Mouse (Mus musculus) heart, embryonic 10.5 days (tissue): ENCODE measurements around the gene Gm36210. TPM values are rescaled to one million over a fixed set of nuclear protein-coding genes. Genes with fewer than 3 reads are reported as not detected.
"Not testable (repeated sequence)": the region's sequence is repeated elsewhere in the genome, so short reads cannot be mapped to it uniquely, and the experiment has no call there.

Source experiments
- DNase-seq: peaks from one replicate; pipeline ENCODE4 v3.0.0-alpha.2; 2017; ENCODE audit warnings: low spot score
- H3K27ac ChIP-seq: fragments of 300-500 bp; sonication (generic); 2 replicates; pipeline ENCODE4 v1.5.1; 2016; ENCODE audit warnings: mild to moderate bottlenecking
- H3K27me3 ChIP-seq: fragments of 300-500 bp; sonication (generic); 2 replicates; pipeline ENCODE4 v1.6.1; 2016; ENCODE audit warnings: mild to moderate bottlenecking; ENCODE audit not compliant: poor library complexity, insufficient read depth, severe bottlenecking
- H3K36me3 ChIP-seq: fragments of 300-500 bp; sonication (generic); 2 replicates; pipeline ENCODE4 v1.6.1; 2016; ENCODE audit warnings: mild to moderate bottlenecking, moderate library complexity
- H3K4me1 ChIP-seq: fragments of 300-500 bp; sonication (generic); 2 replicates; pipeline ENCODE4 v1.6.1; 2016; ENCODE audit warnings: mild to moderate bottlenecking
- H3K4me3 ChIP-seq: fragments of 300-500 bp; sonication (generic); 2 replicates; pipeline ENCODE4 v1.5.1; 2016; ENCODE audit warnings: mild to moderate bottlenecking, moderate library complexity
- H3K9me3 ChIP-seq: fragments of 300-500 bp; sonication (generic); 2 replicates; pipeline ENCODE4 v1.6.1; 2016; ENCODE audit warnings: mild to moderate bottlenecking, moderate library complexity
- WGBS: fragments of 180-500 bp; shearing (Covaris S2); methylation state at CpG from one replicate; pipeline ENCODE4 v1.1.7; 2016; 5-methylcytosine and 5-hydroxymethylcytosine counted together
- polyA plus RNA-seq: library from polyadenylated mRNA; unstranded; fragments of >200 nt; fragmentation: Nextera tagmentation; extraction: Ambion mirVana; gene quantifications from 2 replicates; pipeline ENCODE4 v1.2.1, GENCODE M21; 2016

Gene Gm36210
- polyA plus RNA-seq, 1 experiment from 2014 or later, result 0.36 TPM

DNA sequence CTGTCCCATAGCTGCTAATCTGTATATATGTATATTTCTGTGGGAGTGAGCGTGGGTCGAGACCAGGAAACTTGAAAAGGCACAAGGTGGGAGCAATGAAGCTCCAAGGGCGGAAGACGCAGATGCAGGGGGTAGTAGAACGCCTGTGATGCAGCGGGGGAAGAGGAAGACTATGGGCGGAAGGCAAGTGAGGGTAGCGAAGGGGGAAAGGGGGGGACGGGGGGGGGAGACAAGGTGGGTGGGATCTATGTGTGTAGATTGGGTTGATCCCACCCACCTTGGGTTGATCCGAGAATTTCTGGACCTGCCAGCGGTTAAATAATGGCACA, 5.8 kb downstream of the Gm36210 start:
- H3K27ac ChIP-seq, result peak overlapping the region; percentile 87
- H3K9me3 ChIP-seq, result peaks cover 3% of the 10 kb centered on the region
- H3K36me3 ChIP-seq, result no peaks in the 10 kb centered on the region
- peaks cover 12% of the 10 kb centered on the region for H3K4me1 ChIP-seq
- H3K27me3 ChIP-seq, result peaks cover 6% of the 10 kb centered on the region; the same call in 1 of the 2 replicates
- H3K4me3 ChIP-seq, result peak overlapping the region; percentile 51
- WGBS, result 19% methylated on average over 11 of the region's 11 CpGs
- DNase-seq, result no peak

DNA sequence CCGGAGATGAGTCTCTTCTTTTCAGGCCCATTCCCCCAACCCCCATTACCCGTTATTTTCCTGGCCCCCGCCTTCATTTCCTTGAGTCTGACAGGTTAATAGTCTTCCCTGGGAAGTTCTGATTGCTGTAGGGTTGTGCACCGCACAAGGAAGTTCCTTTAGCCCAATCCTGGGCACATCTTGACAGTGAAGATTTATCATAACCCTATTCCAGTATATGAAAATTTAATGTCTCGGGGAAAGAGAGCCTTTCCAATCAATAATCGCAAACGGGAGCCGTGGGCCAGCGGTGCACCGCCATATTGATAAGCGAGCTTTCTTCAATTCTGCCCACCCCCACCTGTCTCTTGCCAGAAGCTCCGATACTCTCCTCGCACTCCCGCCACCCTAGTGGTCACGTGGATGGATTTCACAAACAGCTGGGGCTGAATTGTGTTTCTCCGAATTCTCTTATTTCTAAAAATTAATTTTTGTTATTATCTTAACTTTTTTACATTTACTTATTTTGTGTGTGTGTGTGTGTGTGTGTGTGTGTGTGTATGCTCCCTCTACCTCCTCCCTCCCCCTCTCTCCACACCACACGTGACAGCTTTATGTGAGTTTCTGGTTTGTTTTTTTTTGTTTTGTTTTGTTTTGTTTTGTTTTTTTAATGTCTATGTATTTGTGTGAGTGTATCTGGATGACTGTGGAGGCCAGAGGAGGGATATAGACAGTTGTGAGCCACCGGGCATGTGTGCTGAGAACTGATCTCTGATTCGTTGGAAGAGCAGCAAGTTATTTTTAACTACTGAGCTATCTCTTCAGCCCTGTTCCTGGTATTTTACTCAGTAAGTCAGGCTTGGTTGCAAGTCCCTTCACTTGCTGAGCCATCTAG, 6.4 kb downstream of the Gm36210 start:
- peak overlapping the region; percentile 87 for H3K27ac ChIP-seq

DNA sequence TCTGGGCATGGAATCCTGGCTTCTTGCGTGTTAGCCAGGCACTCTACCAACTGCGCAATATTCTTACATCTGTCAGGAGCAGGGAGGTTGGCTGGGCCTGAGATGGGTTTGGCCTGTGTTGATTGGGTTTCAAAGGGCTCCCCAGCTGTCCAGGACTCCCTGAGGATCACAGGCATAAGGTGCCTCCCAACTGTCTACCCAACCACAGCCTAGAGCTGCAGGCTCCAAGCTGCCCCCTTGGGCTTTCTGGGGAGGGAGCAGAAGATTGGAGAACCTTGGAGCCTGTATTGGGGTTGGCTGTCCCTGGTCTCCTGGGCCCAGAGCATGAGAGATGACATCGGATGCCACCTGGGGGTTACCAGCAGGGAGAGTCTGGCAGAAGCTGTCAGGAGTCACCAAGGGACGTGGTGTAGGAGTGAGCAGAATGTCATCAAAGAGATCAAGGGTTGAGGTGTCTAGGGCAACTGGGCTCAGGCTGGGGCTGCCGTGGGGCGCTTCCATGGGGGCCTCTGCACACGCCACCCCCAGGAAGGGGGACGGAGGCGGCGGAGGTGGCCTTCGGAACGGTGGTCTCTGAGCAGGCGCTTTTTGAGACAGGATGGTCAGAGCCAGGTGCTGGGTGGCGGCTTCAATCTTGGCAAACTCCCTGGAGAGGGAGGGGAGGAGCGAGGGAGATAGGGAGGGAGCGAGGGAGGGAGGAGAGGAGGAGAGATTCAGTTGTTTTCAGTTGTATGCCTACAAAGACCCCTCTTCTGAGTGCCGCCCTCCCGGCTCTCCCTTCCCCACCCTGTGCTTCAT, 7.3 kb downstream of the Gm36210 start:
- WGBS, result 15% methylated on average over 17 of the region's 18 CpGs
- Histone ChIP-seq H3K36me3 (no peaks in the 10 kb centered on the region), H3K9me3 (peaks cover 3% of the 10 kb centered on the region), H3K27me3 (peaks cover 6% of the 10 kb centered on the region; the same call in 1 of the 2 replicates), H3K4me1 (peaks cover 12% of the 10 kb centered on the region), H3K27ac (peak overlapping the region; percentile 87), H3K4me3 (peak overlapping the region; percentile 51)
- DNase-seq, result no peak

More for the DNA sequence above, 6.4 kb downstream of the Gm36210 start:
- H3K27me3 ChIP-seq, result peaks cover 6% of the 10 kb centered on the region; the same call in 1 of the 2 replicates
- peak overlapping the region; percentile 51 for H3K4me3 ChIP-seq
- DNase-seq, result no peak
- peaks cover 3% of the 10 kb centered on the region for H3K9me3 ChIP-seq
- peaks cover 12% of the 10 kb centered on the region for H3K4me1 ChIP-seq
- WGBS, result 7% methylated on average over 19 of the region's 19 CpGs
- no peaks in the 10 kb centered on the region for H3K36me3 ChIP-seq

DNA sequence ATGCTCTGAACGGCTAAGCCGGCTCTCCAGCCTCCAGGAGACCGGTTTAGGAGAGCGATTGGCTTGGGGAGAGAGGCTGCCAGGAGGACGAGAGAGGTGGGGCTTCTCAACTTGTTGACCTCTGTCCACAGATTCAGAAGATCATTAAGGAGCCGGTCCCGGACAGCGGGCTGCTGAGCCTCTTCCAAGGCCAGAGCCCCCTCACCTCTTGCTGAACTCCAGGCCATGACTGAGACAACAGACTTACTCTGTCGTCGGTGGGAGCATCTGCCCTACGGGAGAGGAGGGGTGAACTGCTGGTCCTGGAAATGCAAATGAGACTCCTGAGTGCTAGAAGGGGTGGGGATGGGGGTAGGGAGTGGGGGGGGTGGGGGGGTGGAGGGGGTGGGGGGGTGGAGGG, 11.1 kb downstream of the Gm36210 start:
- H3K9me3 ChIP-seq, result no peaks in the 10 kb centered on the region
- H3K27me3 ChIP-seq, result peaks cover 6% of the 10 kb centered on the region; the same call in 1 of the 2 replicates
- no peak overlapping the region for H3K4me3 ChIP-seq
- no peak overlapping the region for H3K27ac ChIP-seq
- H3K36me3 ChIP-seq, result peaks cover 8% of the 10 kb centered on the region; the same call in 1 of the 2 replicates
- H3K4me1 ChIP-seq, result peaks cover 12% of the 10 kb centered on the region
- 62% methylated on average over 11 of the region's 11 CpGs for WGBS
- no peak for DNase-seq

DNA sequence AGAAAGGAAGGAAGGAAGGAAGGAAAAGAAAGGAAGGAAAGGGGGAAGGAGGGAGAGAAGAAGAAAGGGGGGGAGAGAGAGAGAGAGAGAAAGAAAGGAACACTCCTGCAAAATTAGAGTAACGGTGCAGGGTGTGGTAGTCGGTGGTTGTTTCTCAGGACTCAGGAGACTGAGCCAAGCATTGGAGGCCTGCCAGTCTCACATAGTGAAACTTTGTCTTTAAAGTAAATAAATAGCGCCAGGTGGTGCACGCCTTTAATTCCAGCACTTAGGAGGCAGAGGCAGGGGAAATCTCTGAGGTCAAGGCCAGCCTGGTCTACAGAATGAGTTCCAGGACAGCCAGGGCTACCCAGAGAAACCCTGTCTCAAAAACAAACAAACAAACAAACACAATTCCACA, 19.6 kb downstream of the Gm36210 start:
- Histone ChIP-seq H3K27me3 (no peaks in the 10 kb centered on the region), H3K4me3 (no peak overlapping the region), H3K36me3 (peaks cover 8% of the 10 kb centered on the region; the same call in 1 of the 2 replicates), H3K9me3 (no peaks in the 10 kb centered on the region), H3K4me1 (no peaks in the 10 kb centered on the region), H3K27ac (no peak overlapping the region)
- 76% methylated on average over 4 of the region's 4 CpGs for WGBS
- DNase-seq, result no peak

DNA sequence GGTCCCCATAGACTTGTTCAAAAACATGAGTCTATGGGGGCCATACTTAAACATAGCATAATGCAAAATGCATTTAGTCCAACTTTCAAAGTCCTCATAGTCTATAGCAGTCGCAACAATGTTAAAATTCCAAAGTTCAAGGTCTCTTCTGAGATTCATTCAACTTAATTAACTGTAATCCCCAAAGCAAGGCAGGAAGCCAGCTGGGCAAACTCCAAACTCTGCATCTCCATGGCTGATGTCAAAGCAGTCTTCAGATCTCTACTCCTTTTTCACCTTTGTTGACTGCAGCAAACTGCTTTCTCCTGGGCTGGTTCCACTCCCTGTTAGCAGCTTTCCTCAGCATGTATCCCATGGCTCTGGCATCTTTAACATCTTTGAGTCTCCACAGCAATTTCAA, 27.3 kb downstream of the Gm36210 start:
- 80% methylated on average over 1 of the region's 1 CpGs for WGBS
- not testable (repeated sequence) for H3K27ac ChIP-seq, H3K36me3 ChIP-seq, H3K4me3 ChIP-seq, H3K27me3 ChIP-seq, DNase-seq, H3K4me1 ChIP-seq, H3K9me3 ChIP-seq

DNA sequence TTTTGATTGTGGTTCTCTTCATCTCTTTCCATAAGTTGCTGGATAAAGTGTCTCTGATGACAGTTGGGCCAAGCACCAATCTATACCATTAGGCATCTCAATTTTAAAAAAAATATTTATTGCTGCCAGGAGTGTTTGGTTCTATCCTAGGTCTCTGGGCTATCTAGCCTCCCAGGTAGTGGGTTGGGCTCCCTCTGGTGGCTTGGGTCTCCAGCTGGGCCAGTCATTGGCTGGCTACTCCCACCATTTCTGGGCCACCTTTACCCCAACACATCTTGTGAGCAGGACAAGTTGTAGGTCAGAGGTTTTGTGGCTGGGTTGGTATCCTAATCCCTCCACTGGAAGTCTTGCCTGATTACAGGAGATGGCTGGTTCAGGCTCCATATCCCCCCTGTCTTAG, 28.1 kb downstream of the Gm36210 start:
- Histone ChIP-seq H3K27ac (no peak overlapping the region), H3K4me3 (no peak overlapping the region), H3K4me1 (peaks cover 8% of the 10 kb centered on the region), H3K36me3 (peaks cover 3% of the 10 kb centered on the region; the same call in 1 of the 2 replicates), H3K27me3 (no peaks in the 10 kb centered on the region), H3K9me3 (no peaks in the 10 kb centered on the region)
- no peak for DNase-seq

DNA sequence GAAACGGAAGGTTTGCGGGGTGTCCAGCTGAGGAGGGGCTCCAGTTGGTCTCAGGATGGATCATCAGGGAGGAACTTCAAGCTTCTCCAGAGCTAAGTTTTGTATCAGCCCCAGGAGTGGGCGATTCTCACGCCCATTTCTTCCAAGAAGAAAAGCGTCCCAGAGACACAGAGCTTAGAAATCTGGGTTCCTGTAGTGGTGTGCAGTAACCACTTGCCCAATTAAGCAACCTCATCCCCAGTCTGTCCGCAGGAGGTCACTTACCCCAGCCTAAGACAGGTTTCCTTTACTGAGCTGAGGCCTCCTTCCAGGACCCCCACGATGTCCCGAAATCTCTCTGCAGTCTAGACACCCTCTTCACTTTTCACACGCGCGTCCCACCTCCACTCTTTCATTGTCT, 29.1 kb downstream of the Gm36210 start:
- H3K4me3 ChIP-seq, result peak overlapping the region; percentile 66
- H3K9me3 ChIP-seq, result no peaks in the 10 kb centered on the region
- H3K4me1 ChIP-seq, result peaks cover 8% of the 10 kb centered on the region
- no peak for DNase-seq
- H3K27me3 ChIP-seq, result no peaks in the 10 kb centered on the region
- peak overlapping the region; percentile 78 for H3K27ac ChIP-seq
- 11% methylated on average over 11 of the region's 11 CpGs for WGBS
- no peaks in the 10 kb centered on the region for H3K36me3 ChIP-seq

DNA sequence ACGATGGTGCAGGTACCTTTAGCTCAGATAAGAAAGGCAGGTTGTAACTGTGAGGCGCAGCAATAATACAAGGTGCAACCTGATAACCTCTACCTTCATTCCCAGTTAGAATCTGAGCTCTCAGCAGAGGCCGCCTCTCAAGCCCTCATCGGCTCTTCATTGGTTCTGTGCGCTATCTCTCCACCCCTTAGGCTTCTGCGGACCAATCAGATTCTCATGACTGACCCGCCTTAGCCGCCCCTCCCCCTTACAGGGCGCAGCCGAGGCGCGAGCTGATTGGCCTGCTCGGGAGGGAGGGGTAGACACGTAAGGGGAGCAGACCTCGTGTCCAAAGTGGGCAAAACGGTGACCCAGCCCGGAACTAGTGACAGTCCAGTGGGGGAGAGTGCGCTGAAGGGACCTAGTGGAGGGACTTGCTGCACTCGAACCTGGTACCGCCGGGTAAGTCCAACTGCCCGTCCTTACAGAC, 29.5 kb downstream of the Gm36210 start, which contains the start of gene Isoc2a:
Gene Isoc2a (plus strand): TSS at position 401 of the 469 bp plus-strand sequence.
- peaks cover 8% of the 10 kb centered on the region for H3K4me1 ChIP-seq
- H3K36me3 ChIP-seq, result no peaks in the 10 kb centered on the region
- under 1% methylated on average over 22 of the region's 22 CpGs for WGBS
- H3K27ac ChIP-seq, result peak within 1 kb of the TSS; percentile 78
- H3K4me3 ChIP-seq, result peak within 1 kb of the TSS; percentile 66
- DNase-seq, result peak; percentile 98
- H3K9me3 ChIP-seq, result no peaks in the 10 kb centered on the region
- H3K27me3 ChIP-seq, result no peaks in the 10 kb centered on the region

DNA sequence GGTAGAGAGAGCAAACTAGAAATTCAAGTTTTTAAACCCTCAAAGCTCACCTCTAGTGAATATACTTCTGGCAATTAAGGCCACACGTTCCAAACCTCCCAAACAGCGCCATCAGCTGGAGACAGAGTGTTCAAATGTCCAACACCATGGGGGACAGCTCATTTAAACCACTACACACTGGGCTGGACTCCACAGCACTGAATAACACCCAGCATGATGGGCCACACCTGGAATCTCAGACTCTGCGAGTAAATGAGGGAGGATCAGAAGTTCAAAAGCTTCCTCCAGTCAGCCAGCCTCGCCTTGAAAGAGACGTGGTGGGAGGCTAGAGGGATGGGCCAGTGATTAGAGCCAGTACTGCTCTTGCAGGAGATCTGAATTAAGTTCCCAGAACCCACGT, 36.2 kb downstream of the Gm36210 start, which contains the start of gene Isoc2b:
Gene Isoc2b (minus strand): TSS at position 126 of the 400 bp plus-strand sequence.
- 50% methylated on average over 6 of the region's 6 CpGs for WGBS
- H3K9me3 ChIP-seq, result no peaks in the 10 kb centered on the region
- H3K36me3 ChIP-seq, result no peaks in the 10 kb centered on the region
- H3K27me3 ChIP-seq, result no peaks in the 10 kb centered on the region
- H3K27ac ChIP-seq, result no peak within 1 kb of the TSS
- H3K4me1 ChIP-seq, result peaks cover 9% of the 10 kb centered on the region
- no peak within 1 kb of the TSS for H3K4me3 ChIP-seq
- no peak for DNase-seq

DNA sequence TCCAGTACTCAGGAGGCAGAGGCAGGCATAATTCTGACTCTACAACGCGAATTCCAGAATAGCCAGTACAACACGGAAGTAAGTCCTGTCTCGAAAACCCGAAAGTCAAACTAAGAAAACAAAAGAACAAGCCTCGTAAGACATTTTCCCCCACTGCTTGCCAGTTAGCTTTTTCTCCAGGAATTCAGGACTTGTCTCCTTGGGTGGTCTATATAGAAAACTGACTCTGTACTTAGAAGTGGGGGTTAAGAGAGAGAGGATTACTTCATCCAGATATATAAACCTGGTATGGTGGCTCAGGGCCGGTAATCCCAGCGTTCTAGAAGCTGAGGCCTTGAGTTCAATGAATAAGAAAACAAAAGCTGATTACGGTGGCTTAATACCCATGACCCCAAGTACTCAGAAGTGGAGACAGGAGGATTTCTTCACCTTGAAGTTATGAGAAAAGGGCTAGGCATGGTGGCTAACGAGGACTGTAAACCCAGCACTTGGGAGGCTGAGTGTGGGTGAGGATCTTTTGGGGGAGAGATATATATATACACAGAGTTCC, 39.6 kb downstream of the Gm36210 start:
- H3K4me3 ChIP-seq, result peak overlapping the region; percentile 74
- H3K36me3 ChIP-seq, result no peaks in the 10 kb centered on the region
- H3K27me3 ChIP-seq, result no peaks in the 10 kb centered on the region
- 48% methylated on average over 10 of the region's 10 CpGs for whole genome bisulfite sequencing
- H3K4me1 ChIP-seq, result peaks cover 9% of the 10 kb centered on the region
- peak overlapping the region; percentile 92 for H3K27ac ChIP-seq
- no peaks in the 10 kb centered on the region for H3K9me3 ChIP-seq
- no peak for DNase-seq

DNA sequence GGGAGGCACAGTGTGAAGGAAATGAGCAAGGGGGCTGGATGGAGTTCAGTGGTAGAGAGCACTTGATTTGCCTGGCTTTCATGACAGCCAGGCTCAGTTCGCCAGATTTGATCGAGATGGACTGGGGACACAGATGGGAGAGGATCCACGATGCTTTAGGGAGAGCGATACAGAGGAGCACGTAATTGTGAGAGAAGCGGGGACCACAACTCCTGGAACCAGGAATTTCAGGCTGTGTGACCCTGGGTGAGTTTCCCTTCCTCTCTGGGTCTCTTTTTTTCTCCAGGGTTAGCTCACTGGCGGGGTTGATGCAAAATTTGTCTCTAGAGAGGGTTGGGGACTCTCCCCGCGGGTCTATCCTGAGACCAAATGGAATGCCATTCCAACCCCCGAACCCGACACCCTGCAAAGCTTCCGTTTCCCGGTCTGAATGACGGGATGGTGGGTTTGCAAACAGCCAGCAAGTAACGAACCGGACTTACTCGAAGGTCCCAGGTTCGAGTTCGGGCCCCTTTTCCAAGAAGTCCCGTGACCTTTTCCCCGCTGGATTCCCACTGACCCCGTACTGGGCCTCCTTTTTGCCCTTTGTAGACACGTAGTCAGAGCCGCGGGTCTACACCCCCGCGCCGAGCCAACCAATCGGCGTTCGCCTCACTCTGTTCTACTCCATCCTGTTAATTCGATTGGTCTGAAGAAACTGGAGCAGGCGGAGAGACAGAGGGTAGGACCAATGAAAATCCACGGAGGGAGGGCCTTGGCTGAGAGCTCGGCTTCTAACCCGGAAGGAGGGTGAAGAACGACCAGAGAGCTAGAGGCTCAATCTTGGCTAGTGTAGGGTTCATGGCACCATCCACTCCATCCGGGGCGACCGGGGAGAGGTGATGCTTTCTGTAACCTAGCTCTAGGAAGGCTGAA, 40.5 kb downstream of the Gm36210 start:
- H3K4me3 ChIP-seq, result peak overlapping the region; percentile 74
- WGBS, result 4% methylated on average over 40 of the region's 40 CpGs
- DNase-seq, result peak; percentile 99
- H3K27ac ChIP-seq, result peak overlapping the region; percentile 92
- no peaks in the 10 kb centered on the region for H3K36me3 ChIP-seq
- H3K4me1 ChIP-seq, result peaks cover 9% of the 10 kb centered on the region
- no peaks in the 10 kb centered on the region for H3K27me3 ChIP-seq
- no peaks in the 10 kb centered on the region for H3K9me3 ChIP-seq
